Mouse (Mus musculus) heart, postnatal 0 days (tissue): ENCODE measurements around the gene Flt3. TPM values are rescaled to one million over a fixed set of nuclear protein-coding genes. Genes with fewer than 3 reads are reported as not detected.
A peak's percentile ranks its signal among the peaks of the same experiment; 100 is the strongest.

Source experiments
- ATAC-seq: fragments of 200-750 bp; cut with Nextera tagmentation; 2 replicates; pipeline ENCODE4 v1.8.0; 2017; ENCODE audit warnings: low read depth, moderate number of reproducible peaks, moderate library complexity; ENCODE audit not compliant: insufficient read depth
- DNase-seq: peaks from one replicate; pipeline ENCODE4 v3.0.0-alpha.2; 2016; ENCODE audit warnings: low spot score
- H3K27ac ChIP-seq: fragments of 300-500 bp; sonication (generic); 2 replicates; pipeline ENCODE4 v1.5.1; 2014; ENCODE audit warnings: low read depth, mild to moderate bottlenecking
- H3K27me3 ChIP-seq: fragments of 300-500 bp; sonication (generic); 2 replicates; pipeline ENCODE4 v1.6.1; 2014; ENCODE audit warnings: low read length, mixed read lengths; ENCODE audit not compliant: control insufficient read depth, insufficient read depth
- H3K36me3 ChIP-seq: fragments of 300-500 bp; sonication (generic); replicated peaks from 2 replicates; pipeline ENCODE4 v1.6.1; 2014; ENCODE audit warnings: low read length, mixed read lengths; ENCODE audit not compliant: control insufficient read depth, insufficient read depth
- H3K4me1 ChIP-seq: fragments of 300-500 bp; sonication (generic); 2 replicates; pipeline ENCODE4 v1.6.1; 2014; ENCODE audit warnings: antibody characterized with exemption; ENCODE audit not compliant: control insufficient read depth, insufficient read depth
- H3K4me2 ChIP-seq: fragments of 300-500 bp; sonication (generic); 2 replicates; pipeline ENCODE4 v1.6.1; 2014; ENCODE audit warnings: low read depth, mild to moderate bottlenecking, low read length, moderate library complexity
- H3K4me3 ChIP-seq: fragments of 300-500 bp; sonication (generic); 2 replicates; pipeline ENCODE4 v1.5.1; 2014; ENCODE audit warnings: low read depth, low read length
- H3K9ac ChIP-seq: fragments of 300-500 bp; sonication (generic); replicated peaks from 2 replicates; pipeline ENCODE4 v1.6.1; 2014; ENCODE audit warnings: low read depth, low read length, mixed read lengths
- H3K9me3 ChIP-seq: fragments of 300-500 bp; sonication (generic); replicated peaks from 2 replicates; pipeline ENCODE4 v1.6.1; 2016; ENCODE audit warnings: low read length; ENCODE audit not compliant: control insufficient read depth
- CTCF ChIP-seq: IDR thresholded peaks from 2 replicates; pipeline ENCODE4 v1.5.1; 2016; ENCODE audit warnings: antibody characterized with exemption, control low read depth, low read depth
- EP300 ChIP-seq: IDR thresholded peaks from 2 replicates; pipeline ENCODE4 v1.6.1; 2016; ENCODE audit warnings: antibody characterized with exemption, low read depth
- WGBS: fragments of 180-500 bp; shearing (Covaris S2); extraction: QIAGEN DNeasy Blood & Tissue Kit; methylation state at CpG from one replicate; pipeline ENCODE4 v1.1.7; 2014; 5-methylcytosine and 5-hydroxymethylcytosine counted together
- polyA plus RNA-seq: library from polyadenylated mRNA; unstranded; fragments of >200 nt; fragmentation: Nextera tagmentation; extraction: Ambion mirVana; gene quantifications from 2 replicates; pipeline ENCODE4 v1.2.1, GENCODE M21; 2015
- total RNA-seq: library from RNA; depleted of rRNA; stranded (reverse); fragments of >200 nt; gene quantifications from 2 replicates; pipeline ENCODE4 v1.2.3, GENCODE M21; 2014; ENCODE audit warnings: low replicate concordance

Flt3 gene
- total and polyA plus RNA-seq, 2 experiments from 2014 or later, result 0.05 TPM; not detected in 1

GRCm38 (mm10) chr5:147379481-147379880 lies 20.8 kb downstream of the Flt3 start:
- Histone ChIP-seq H3K27me3 (no peaks in the 10 kb centered on the region), H3K36me3 (no peaks in the 10 kb centered on the region), H3K4me1 (no peaks in the 10 kb centered on the region), H3K9ac (no peak overlapping the region), H3K4me3 (no peak overlapping the region), H3K9me3 (no peaks in the 10 kb centered on the region), H3K27ac (no peak overlapping the region), H3K4me2 (no peak overlapping the region)
- WGBS, result 79% methylated on average over 3 of the region's 3 CpGs
- TF ChIP-seq EP300 (no peak), CTCF (no peak)
- no peak for ATAC-seq
- no peak for DNase-seq

DNA sequence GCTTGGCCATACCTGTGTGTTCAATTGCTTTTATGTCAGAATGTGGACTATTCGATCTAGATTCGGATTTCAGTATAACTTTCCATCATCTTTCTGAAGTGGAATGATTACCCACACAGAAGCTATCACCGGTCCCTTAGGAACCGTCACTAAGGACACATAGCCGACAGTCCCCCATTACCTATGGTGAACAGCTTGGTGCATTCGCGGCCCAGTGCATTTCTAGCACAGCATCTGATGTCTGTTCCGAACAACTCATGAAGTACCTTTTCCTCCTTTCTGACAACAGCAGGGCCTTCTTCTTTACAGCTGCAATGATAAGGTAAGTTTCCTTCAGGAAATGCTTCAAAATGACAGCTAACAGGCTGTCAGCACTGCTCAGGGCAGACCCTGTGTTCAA lies 30.0 kb downstream of the Flt3 start:
- no peak overlapping the region for H3K9ac ChIP-seq
- H3K27ac ChIP-seq, result no peak overlapping the region
- TF ChIP-seq CTCF (no peak), EP300 (no peak)
- ATAC-seq, result no peak
- no peak overlapping the region for H3K4me2 ChIP-seq
- H3K4me1 ChIP-seq, result no peaks in the 10 kb centered on the region
- no peak for DNase-seq
- H3K9me3 ChIP-seq, result no peaks in the 10 kb centered on the region
- no peak overlapping the region for H3K4me3 ChIP-seq
- 74% methylated on average over 8 of the region's 8 CpGs for WGBS
- no peaks in the 10 kb centered on the region for H3K36me3 ChIP-seq
- no peaks in the 10 kb centered on the region for H3K27me3 ChIP-seq

- TF ChIP-seq EP300 (no peak), CTCF (no peak)
- WGBS, result 86% methylated on average over 6 of the region's 6 CpGs
- no peak overlapping the region for H3K4me2 ChIP-seq
- no peaks in the 10 kb centered on the region for H3K4me1 ChIP-seq
- no peaks in the 10 kb centered on the region for H3K27me3 ChIP-seq
- no peaks in the 10 kb centered on the region for H3K9me3 ChIP-seq
- DNase-seq, result no peak
- H3K27ac ChIP-seq, result no peak overlapping the region
- no peak overlapping the region for H3K4me3 ChIP-seq
- H3K9ac ChIP-seq, result no peak overlapping the region
- H3K36me3 ChIP-seq, result no peaks in the 10 kb centered on the region
- no peak for ATAC-seq
These were observed 32.1 kb downstream of the Flt3 start for GRCm38 (mm10) chr5:147368221-147368620.

DNA sequence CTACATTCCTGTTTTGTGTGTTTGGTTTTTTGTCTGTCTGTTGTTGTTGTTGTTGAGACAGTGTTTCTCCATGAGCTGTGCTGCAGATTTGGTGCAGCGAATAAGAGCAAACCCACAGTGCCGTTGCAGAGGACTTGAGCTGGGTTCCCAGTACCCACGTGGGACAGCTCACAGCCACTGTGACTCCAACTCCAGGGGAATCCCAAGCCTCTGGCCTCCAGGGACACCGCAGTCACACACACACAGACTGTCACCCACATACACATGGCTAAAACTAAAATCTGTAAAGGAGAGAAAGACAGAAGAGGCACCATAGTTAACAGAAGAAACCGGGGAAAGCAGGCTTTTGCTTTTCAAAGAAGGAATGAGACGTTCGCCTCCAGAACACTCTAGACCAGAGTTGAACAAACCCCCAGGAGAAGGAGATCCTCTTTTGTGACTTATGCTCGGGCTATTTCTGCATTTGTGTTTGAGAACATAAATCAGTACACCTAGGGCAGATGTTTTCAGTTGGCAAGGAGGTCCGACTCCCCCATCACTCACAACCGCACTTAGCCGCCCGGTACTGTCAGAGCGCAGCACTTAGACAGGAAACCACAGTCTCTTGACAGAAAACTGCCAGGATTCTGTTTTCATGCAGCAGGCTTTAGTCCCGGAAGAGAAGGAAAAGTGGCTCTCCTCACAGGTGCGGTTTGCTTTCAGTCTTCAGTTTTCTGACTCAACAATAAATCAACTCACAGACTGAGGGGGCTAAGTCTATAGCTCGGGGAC lies 34.1 kb downstream of the Flt3 start:
- ATAC-seq (no peak), DNase-seq (no peak)
- no peak overlapping the region for H3K4me3 ChIP-seq
- H3K9ac ChIP-seq, result no peak overlapping the region
- no peaks in the 10 kb centered on the region for H3K27me3 ChIP-seq
- H3K36me3 ChIP-seq, result no peaks in the 10 kb centered on the region
- no peaks in the 10 kb centered on the region for H3K4me1 ChIP-seq
- no peak overlapping the region for H3K4me2 ChIP-seq
- H3K27ac ChIP-seq, result no peak overlapping the region
- TF ChIP-seq EP300 (no peak), CTCF (no peak)
- 54% methylated on average over 16 of the region's 16 CpGs for WGBS
- H3K9me3 ChIP-seq, result no peaks in the 10 kb centered on the region

DNA sequence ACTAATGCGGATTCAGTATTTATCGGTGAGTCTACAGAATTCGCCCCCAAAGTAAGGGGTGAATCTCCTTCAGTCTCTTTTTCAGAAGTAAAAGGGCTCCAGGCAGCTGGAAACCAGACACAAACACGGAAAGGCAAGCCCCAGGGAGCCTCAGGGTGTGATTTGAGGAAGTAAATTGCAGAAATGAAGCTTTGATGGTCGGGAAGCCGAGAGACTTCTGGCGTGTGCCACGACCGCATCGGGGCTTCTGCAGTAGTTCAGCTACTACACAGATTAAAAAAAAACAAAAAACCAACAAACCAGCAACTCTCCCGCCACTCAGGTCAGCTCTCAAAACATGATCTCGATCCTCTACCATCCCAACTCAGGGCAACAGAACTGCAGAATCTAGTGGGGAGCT lies 37.2 kb downstream of the Flt3 start:
- H3K27me3 ChIP-seq, result no peaks in the 10 kb centered on the region
- no peak overlapping the region for H3K9ac ChIP-seq
- H3K4me2 ChIP-seq, result no peak overlapping the region
- DNase-seq (no peak), ATAC-seq (no peak)
- TF ChIP-seq EP300 (no peak), CTCF (no peak)
- H3K36me3 ChIP-seq, result no peaks in the 10 kb centered on the region
- no peaks in the 10 kb centered on the region for H3K4me1 ChIP-seq
- no peaks in the 10 kb centered on the region for H3K9me3 ChIP-seq
- no peak overlapping the region for H3K4me3 ChIP-seq
- H3K27ac ChIP-seq, result no peak overlapping the region
- WGBS, result 73% methylated on average over 12 of the region's 12 CpGs

DNA sequence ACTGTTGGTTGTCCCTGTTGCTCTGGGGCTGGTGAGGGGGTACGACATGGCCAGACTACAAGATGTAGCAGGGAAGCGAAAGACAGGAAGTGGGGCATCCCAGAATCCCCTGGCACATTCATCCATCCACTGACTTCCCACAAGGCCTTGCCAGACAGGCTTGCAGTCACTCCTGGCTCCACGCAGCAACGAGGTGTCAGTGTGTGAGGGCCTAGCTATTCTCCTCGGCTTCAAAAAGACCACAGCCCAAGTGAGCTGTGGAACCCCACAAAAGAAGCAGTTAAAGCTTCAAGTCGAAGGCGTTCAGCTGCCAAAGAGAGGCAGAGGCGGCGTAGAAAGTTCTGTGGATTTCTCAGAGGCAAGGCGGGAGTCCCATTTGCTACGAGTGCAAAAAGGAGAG lies 41.8 kb downstream of the Flt3 start:
- DNase-seq (no peak), ATAC-seq (no peak)
- H3K36me3 ChIP-seq, result no peaks in the 10 kb centered on the region
- peak overlapping the region; percentile 4; the same call in 1 of the 2 replicates for H3K27ac ChIP-seq
- no peaks in the 10 kb centered on the region for H3K27me3 ChIP-seq
- no peak overlapping the region for H3K4me3 ChIP-seq
- H3K9me3 ChIP-seq, result no peaks in the 10 kb centered on the region
- WGBS, result 82% methylated on average over 11 of the region's 11 CpGs
- no peak overlapping the region for H3K9ac ChIP-seq
- no peak overlapping the region for H3K4me2 ChIP-seq
- no peak for TF ChIP-seq EP300
- TF ChIP-seq CTCF, result no peak
- no peaks in the 10 kb centered on the region for H3K4me1 ChIP-seq
